Mouse (Mus musculus) ovary, postnatal 36 days (tissue): ENCODE data around the gene Comp.

Source experiments
- DNase-seq: peaks from one replicate; pipeline ENCODE4 v3.0.0; 2022; ENCODE audit warnings: low spot score, mixed read lengths

Gene Comp

DNA sequence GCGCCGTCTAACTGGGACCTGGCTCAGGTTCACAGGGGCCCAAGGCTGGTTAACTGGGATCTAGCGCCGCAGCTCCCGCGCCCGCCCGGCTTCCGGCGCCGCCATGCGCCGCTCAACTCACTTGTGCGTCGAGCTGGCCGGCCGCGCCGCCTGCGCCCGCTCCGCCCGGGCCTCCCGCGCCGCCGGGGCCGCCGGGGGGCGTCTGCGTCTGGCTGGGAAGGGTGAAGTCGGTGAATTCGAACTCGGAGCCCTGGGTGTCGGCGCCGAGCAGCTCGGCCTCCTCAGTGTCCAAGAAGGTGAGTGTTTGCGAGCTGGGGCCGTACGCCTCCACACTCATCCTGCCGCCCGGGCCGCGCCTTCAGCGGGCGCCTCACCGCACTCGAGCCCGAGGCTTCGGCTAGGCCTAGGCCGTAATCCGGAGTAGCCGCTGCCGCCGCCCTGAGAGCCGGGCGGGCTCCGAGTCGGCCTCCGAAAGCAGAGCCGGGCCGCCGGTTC lies 20.7 kb upstream of the Comp start:
- DNase-seq = no peak

DNA sequence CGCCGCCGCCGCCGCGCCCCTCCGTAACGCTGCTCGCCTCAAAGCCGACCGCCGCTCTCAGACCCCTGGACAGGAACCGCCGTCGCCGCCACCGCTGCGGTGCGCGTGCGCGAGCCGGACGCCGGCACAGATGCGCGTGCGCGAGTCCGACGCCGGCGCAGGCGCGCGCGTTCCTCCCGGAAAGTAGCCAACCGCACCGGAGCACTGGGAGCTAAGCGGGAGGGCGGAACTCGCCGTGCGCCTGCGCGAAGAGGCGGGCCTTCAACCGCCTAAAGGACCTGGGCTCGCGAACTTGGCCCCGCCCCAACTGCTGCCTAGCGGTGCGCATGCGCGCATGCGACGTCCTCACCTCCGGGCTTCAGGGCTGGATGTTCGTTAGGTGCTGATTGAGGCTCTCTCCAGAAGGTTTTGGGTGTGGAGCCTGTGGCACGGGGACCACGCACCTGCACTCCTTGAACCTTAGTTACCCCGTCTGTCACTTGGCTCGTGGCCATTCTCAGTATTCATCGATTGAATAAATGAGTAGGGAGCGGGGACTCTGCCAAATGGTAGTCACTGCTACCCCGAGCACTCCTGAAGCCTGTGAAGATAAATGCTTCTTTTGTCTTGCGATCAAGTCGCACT lies 20.1 kb upstream of the Comp start, which contains the start of gene Upf1:
Gene Upf1 (minus strand): TSS at position 85 of the 624 bp plus-strand sequence.
- DNase-seq = peak; percentile 100

DNA sequence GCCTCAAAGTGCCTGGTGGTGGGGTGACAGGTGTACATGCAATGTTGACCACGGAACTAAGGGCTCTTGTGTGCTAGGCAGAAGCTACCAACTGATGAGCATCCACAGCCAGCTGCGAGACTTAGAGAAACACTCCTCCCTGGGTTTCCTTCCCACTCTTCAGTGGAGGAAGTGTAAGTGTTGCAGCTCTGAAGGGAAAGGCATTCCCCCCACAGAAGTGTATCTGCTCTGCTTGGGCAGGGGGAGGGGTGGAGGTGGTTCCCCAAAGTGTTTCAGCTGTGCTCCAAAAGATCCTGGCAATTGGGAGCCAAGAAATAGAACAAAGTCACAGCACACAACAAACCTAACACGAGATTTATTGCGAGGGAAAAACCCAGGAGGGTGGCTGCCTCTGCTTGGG lies 19.4 kb upstream of the Comp start:
- no peak for DNase-seq

DNA sequence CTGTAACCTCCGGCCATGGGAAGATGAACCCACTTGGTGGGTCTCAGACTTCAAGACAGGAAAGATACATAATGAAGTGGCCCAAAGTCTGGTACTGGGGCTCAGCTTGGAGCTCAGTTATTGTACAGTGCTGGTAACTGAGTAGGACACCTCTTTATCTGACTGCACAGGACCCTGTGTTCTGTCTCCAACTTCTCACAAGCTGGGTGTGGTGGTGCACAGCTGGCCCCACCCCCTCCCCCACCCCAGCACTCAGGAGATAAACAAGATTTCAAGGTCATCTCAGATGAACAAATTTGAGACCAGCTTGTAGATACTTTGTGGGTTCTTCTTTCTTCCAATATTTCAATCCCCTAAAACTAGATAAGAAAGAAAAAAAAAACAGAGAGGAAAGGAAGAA lies 17.2 kb upstream of the Comp start:
- DNase-seq = no peak

DNA sequence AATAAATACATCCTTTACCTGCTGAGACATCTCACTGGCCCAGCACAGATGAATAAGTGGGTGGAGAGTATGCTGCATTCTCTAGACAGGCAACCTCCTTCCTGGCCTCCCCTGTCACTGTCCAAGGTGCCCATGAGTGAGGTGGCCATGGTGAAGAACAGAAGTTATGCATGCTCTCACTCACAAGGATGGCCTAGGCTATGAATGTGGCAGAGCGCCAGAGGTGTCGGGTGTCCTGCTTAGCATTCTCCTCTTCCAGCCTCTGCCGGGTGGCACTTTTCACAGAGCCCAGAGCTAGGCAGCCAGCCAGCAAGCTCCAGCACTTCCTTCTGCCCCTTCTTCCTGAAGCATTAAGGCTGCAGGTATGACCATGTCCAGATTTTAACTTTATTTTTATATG lies 13.9 kb upstream of the Comp start:
- no peak for DNase-seq

DNA sequence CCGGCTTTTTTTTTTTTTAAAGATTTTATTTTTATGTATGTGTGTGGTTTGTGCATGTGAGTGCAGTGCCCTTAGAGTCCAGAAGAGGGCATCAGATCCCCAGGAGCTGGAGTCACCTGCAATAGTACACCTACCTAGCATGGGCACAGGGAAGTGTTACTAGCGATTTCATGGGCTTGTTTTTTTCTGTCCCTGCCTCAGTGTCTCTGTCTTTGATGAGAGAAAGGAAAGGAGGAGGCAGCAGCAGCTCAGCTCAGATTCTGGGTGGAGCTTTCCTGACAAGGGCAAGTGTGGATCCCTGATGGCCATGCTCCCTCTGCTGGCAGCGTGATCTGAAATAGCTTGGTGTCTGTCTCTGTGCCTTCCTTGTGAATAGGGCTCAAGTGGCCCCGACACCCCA lies 12.6 kb upstream of the Comp start:
- no peak for DNase-seq

DNA sequence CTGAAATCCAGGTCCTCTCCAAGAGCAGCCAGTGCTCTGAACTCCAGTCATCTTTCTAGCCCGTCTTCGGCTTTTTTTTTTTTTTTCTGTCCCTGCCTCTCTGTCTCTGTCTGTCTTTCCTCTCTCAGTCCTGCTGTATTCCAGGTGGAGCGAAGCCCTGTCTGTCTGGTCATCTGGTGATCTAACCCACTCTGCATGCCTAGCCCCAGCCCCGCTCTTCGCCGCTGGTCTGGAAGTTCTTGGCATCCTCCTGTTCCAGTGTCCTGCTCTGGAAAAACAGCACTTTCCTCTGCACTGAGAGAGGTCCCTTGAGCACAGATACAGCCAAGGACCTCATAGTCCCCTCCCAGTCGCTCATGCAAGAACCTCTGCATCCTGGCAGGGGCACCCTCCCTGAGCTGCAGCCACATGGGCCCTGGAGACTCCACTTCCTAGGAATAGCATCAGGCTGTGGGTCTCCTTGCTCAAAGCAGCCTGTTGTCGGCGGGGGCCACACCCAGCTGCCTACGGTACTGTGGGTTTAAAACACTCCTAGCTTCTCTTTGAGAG lies 11.8 kb upstream of the Comp start:
- DNase-seq = no peak

DNA sequence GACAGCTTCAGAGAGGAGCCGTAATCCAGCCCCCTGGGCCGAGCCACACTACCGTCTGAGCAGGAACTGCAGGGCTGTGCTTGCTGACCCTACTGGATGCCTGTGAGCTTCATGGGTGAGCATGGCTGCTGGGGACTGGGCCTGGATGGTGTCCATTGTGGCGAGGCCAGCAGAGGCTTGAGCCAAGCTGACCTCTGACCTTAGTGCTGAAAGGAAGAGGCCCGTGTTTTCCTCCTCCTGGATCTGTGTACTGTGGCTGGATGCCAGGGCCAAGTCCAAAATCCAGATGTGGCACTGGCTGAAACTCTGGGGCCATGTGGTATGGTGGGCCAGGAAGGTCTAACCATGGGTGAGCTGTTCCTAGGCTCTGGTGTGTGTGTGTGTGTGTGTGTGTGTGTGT lies 9.3 kb upstream of the Comp start:
- DNase-seq = no peak

DNA sequence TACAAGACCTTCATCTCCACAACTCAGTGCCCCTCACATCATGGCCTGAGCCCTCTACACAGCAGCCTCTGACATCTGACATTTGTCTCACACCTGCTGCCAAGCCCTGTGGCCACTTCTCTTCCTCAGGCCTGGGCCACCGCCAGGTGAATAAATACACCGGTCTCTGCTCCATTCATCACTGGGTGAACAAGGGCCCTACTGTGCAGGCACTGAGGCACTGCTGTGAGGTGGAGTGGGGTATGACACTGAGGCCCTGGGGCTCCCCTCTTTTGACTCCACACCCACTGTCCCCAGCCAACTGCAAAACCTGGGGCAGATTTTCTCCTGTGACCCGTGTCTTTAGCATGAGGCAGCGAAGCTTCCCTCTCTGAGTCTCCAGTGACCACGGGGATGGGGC lies 6.8 kb upstream of the Comp start:
- DNase-seq = no peak

DNA sequence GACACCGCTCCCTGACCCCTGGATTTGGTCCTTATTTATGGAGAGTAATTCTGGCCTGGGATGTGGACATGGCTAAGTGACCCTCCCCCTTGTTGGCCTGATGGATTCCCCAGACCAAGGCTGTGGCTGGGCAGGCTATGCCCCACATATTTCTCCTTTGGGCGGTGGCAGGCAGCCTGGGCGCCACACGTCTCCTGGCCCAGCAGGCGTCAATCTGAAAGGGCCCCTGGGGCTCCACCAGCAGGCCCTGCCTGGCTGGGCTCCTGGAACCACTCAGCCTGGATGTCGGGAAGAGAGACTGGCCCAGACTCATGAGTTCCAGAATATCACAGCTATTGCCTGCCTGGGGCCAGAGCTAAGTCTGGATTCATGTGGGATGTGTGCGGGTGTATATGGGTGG lies 2.9 kb upstream of the Comp start:
- DNase-seq = no peak

DNA sequence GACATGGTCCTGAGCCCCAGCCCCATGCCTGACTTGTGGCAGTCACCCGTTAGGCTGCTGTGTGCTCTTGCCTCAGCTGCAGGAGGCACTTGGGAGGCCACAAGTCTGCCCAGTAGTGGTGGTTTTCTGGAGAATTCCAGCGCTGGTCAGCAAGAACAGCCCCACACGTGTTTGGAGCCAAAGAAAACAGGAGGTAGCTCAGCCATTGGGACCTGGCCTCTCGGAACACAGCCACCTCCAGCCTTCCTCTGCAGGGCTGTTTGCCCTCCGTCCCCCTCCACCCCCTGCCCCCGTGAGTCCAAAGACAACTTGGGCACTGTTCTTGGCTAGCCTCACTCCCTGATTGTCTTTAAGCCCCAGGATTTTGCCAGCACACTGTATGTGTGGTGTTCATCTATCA lies 1.4 kb upstream of the Comp start:
- DNase-seq = no peak

DNA sequence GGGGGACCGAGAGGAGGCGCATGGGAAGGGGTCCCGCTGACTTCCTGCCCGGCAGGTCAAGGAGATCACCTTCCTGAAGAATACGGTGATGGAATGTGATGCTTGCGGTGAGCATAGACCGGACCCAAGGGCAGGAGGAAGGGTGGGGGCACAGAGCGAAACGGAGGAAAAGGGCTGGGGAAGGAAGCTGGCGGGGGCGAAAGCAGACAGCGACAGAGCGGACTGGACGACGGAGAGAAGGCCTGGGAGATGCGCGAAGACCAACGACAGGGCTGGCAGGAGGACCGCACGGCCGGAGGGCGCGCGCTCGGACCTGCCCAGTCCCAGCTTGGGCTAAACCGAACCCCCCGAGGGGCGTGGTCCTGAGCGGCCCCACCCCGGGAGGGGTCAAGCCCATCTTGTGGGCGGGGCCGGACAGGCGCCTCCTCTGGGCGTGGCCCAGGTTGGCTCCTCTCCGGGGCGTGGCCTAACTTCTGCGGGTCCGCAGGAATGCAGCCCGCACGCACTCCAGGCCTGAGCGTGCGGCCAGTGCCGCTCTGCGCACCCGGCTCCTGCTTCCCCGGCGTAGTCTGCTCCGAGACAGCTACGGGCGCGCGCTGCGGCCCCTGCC lies 1.1 kb downstream of the Comp start:
- peak; percentile 80 for DNase-seq

DNA sequence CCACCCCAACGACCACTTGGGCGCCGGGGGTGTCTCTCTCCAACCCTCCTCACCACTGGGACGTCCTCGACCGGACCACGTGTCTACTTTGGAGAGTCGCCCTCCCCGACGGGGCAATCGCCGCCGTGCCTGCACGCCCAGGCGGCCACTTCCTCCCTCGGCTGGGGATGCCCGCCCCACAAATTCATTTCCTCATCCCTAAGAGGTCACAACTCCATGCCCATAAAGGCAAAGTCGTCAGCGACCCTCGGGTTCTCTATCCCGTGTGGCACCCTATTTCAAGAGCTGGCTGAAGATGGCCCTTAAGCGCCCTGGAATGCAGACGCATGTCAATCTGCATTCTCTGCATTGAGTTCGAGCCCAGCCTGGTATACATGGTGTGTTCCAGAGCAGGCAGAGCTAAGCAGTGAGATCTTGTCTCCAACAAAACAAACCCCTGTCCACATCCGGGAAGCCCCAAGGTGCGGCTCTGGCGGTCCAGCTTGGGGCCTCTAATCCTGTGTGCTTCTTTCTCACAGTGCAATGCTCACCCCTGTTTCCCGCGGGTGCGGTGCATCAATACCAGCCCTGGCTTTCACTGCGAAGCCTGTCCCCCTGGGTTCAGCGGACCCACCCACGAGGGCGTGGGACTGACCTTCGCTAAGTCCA lies 2.0 kb downstream of the Comp start:
- no peak for DNase-seq

DNA sequence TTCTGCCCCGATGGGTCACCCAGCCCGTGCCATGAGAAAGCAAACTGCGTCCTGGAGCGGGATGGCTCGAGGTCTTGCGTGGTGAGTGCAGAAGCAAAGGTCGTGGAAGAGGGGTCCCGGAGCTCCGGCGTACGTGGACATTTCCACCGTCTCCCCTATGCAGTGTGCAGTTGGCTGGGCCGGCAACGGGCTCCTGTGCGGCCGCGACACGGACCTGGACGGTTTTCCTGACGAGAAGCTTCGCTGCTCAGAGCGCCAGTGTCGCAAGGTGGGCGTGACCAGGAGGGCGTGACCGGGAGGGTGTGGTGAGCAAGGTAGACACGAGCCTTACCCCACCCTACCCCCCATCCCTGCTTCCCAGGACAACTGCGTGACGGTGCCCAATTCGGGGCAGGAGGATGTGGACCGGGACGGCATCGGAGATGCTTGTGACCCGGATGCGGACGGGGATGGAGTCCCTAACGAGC lies 3.0 kb downstream of the Comp start:
- no peak for DNase-seq

DNA sequence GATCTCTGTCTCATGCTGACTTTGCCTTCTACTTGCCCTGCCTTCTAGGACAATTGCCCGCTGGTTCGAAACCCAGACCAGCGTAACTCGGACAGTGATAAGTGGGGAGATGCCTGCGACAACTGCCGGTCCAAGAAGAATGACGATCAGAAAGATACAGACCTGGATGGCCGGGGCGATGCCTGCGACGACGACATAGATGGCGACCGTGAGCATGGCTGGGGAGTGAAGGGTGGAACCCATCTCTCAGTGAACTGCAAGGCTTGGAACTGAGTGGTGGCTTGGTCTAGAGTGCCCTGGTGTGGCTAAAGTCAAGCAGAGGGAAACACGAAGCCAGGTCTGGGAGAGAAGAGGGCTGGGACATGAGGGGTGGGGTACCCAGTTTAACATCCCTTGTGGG lies 3.7 kb downstream of the Comp start:
- DNase-seq = no peak

DNA sequence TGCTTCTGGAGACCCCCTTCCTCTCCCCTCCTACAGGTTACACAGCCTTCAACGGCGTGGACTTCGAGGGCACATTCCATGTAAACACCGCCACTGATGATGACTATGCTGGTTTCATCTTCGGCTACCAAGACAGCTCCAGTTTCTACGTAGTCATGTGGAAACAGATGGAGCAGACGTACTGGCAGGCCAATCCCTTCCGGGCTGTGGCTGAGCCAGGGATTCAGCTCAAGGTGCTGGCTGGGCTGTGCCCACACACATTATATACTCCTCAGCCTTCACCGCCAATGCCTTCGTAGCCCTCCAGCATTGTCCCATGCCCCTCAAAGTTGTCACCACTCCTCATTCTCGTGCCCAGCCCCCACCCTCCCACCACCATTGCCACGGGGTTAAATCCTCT lies 6.7 kb downstream of the Comp start:
- DNase-seq = no peak

DNA sequence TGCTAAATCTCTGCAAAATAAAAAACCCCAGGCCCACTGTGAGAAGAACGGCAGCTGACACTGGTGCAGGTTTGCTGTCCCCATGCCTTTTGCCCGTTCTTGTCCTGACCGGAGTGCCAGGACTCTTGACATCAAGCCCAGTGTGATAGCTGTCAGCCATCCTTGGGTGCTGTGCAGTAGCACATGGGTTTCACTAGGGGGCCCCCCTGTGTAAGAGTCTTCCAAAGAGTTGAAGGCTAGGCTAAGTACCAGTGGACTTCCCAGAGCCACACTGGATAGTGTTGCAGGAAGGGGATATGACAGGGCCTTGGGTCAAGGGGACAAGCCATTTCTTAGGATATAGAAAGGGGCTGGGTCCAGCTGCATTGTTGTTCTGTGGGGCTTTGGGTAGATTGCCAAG lies 9.9 kb downstream of the Comp start:
- peak; percentile 63 for DNase-seq

DNA sequence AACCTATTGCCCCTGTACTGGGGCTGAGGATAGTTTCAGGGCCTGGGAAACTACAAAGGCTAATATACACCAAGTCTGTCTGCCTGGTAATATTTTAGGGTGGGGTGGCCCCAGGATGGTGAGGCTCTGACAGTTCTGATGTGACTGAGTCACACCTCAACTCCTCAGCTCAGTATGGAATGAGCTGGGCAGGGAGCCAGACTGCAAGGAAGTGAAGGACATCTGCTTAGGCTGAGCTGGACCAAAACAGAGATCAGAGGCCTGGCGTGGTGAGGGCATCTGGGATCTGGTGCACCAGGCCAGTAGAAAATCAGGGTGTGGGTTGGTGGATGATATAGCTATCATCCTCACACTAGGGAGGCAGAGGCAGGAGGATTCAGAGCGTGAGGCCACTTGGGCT lies 16.3 kb downstream of the Comp start:
- no peak for DNase-seq

DNA sequence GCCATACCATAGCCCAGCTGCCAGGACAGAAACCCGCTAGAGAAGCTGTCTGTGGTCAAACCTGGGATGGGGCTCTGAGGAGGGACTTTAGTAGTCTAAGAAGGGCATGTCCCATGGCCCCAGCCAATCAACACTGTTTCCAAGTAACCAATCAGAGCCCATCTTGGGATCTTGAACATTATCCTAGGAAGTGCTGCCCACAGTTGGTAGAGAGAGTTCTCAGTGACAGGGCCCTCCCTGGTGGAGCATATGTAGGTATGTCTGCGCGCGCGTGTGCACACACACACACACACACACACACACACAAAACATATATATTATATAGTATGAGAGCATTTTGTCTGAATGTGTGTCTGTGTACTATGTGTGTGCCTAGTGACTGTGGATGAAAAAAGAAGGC lies 19.7 kb downstream of the Comp start:
- no peak for DNase-seq

DNA sequence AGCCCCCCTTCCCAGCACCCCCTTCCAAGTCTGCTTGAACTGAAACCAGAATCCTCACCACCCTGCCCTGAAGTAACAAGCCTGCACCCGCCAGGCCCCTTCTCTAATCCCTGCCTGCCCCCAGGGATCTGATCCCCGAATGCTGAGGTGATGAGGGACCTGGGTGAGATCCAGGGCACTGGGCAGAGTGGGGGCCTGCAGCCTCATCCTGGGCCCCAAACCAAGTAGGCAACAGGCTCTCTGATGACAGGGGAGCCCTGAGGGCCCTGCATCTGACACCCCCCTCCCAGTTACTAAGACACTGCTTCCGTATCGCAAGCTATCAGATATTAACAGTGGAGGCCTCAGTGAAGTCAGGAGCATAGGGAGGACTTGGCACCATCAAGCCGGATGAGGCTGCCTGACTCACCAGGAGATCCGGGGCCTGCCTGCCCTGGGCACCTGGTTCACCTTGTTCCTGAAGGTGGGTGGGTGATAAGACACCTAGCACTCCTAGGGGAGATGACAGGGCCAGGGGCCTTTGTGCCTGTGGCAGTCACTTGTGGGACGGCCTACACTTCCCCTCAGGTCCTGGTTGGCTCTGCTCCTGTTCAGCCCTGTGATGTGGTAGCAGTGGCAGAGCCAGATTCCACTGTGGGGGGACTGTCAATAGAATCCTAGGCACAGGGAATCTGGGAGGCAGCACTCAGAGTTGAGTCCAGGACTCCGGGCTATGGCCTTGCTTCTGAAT lies 21.1 kb downstream of the Comp start:
- no peak for DNase-seq

DNA sequence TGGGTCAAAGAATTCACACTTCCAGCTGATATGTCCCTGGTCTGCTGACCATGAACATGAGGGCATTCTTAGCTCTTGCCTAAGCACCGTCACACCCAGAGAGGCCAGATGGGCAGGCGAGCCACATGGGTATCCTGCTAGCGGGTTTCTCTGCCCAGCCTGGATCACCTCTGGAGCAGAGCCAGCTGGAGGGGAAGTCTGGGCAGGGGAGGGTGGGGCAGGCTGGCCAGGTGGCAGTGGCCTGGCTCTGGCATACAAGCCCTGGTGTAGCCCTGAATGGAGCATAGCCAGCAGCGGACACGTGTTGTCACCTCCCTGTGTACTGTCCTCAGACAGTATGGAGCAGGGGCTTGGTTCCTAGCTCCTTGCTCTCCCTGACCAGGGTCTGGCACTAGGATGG lies 22.3 kb downstream of the Comp start:
- no peak for DNase-seq

DNA sequence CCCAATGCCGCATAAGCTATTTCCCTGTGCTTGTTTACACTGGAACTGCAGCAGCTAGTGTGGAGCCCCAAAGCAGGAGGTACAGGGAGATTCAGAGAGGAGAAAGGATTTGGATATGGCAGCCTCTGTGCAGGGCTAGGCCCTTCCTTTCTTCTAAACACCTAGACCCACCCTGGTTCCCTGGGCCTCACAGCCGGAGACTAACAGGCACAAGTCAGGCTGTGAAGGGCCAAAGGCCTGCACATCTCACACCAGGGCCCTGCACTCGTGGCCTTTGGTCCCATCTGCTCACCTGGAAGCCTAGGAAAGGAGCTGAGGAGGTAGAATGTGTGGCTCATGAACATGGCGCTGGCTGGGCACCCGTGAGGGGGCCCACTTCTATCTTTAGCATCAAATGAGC lies 22.8 kb downstream of the Comp start:
- DNase-seq = no peak
